Mouse (Mus musculus) cerebellum, adult 2 months (tissue): Measurements from ENCODE around the gene Mapk1.

Experiments
- CTCF ChIP-seq: fragments of 200-500 bp; IDR thresholded peaks from 2 replicates; pipeline ENCODE4 v1.5.1; 2011; ENCODE audit warnings: low read depth, mild to moderate bottlenecking, control low read depth, low read length, moderate library complexity, borderline replicate concordance; ENCODE audit not compliant: insufficient read depth
- POLR2A ChIP-seq: fragments of 200-500 bp; IDR thresholded peaks from 2 replicates; pipeline ENCODE4 v1.6.1; 2011; ENCODE audit warnings: low read length, control low read depth, borderline replicate concordance; ENCODE audit not compliant: insufficient read depth

DNA sequence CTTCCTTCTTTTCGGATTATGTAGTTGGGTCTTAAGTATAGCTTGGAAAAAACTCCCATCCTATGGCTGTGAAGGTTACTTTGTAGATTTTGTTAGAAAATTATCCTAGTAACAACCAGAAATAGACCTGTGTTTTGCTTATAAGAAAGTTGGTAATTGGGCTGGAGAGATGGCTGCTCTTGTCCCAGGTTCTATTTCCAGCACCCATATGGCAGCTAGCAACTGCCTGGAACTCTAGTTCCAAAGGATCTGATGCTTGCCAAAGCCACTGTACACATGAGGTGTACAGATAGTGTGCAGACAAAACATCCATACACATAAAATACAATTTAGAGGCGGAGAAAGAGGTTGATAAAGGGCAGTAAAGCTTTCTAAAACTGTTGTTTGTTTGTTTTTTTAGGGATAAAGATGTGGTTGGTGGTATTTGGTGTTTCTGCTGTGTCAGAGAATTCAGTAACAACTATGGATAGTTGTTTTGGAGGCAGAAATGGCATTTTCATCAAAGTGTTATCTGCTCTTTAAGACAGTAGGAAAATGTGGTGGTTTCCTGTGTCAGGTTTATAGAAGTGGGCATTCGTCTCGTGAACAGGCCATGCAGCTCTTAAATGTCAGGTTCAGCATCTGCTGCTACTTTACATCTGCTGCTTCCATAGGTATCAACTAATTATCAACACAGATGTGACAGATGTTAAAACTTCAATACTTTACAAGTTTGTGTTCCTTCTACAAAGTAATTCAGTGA is 32.1 kb downstream of the Mapk1 start:
- TF ChIP-seq CTCF: no peak
- no peak for TF ChIP-seq POLR2A
